Mouse (Mus musculus) MEL (cell line): ENCODE data around the gene Gm1043.

Experiments used
- CHD2 ChIP-seq: IDR thresholded peaks from 2 replicates; pipeline ENCODE4 v1.6.1; 2011; ENCODE audit warnings: low read length, improper control_type of control experiment
- CTCF ChIP-seq, 3 experiments: IDR thresholded peaks in 2 of 3; conservative IDR thresholded peaks in 1 of 3; 2 replicates each; pipeline ENCODE4 v1.5.1; 2011 to 2012; ENCODE audit warnings: low read length in 3 of 3, low read depth in 2 of 3, mild to moderate bottlenecking in 2 of 3, improper control_type of control experiment in 1 of 3, inconsistent platforms in 1 of 3, mixed read lengths in 1 of 3, moderate library complexity in 1 of 3; ENCODE audit not compliant: control insufficient read depth in 1 of 3, insufficient read depth in 1 of 3, poor library complexity in 1 of 3, severe bottlenecking in 1 of 3
- GATA1 ChIP-seq: IDR thresholded peaks from 2 replicates; pipeline ENCODE4 v1.6.1; 2011; ENCODE audit warnings: low read depth, low read length, improper control_type of control experiment
- KAT2A ChIP-seq: conservative IDR thresholded peaks from 2 replicates; pipeline ENCODE4 v1.6.1; 2012; ENCODE audit warnings: low read depth, low read length, improper control_type of control experiment, inconsistent platforms
- MAFK ChIP-seq: IDR thresholded peaks from 2 replicates; pipeline ENCODE4 v1.6.1; 2011; ENCODE audit warnings: low read depth, mild to moderate bottlenecking, low read length, improper control_type of control experiment, borderline replicate concordance
- MAZ ChIP-seq: IDR thresholded peaks from 2 replicates; pipeline ENCODE4 v1.6.1; 2012; ENCODE audit warnings: low read depth, mild to moderate bottlenecking, inconsistent platforms, low read length, improper control_type of control experiment
- NRF1 ChIP-seq: IDR thresholded peaks from 2 replicates; pipeline ENCODE4 v1.6.1; 2014; ENCODE audit warnings: low read depth, mild to moderate bottlenecking, inconsistent platforms, low read length, improper control_type of control experiment, moderate library complexity; ENCODE audit not compliant: poor library complexity, insufficient read depth, severe bottlenecking
- POLR2A ChIP-seq, 2 experiments: IDR thresholded peaks; 2 replicates each; pipeline ENCODE4 v1.6.1; 2011 to 2012; ENCODE audit warnings: low read length in 2 of 2, mild to moderate bottlenecking in 2 of 2, control low read depth in 1 of 2, improper control_type of control experiment in 1 of 2, low read depth in 1 of 2, moderate library complexity in 1 of 2; ENCODE audit not compliant: control insufficient read depth in 1 of 2, insufficient read depth in 1 of 2, poor library complexity in 1 of 2
- POLR2AphosphoS2 ChIP-seq: IDR thresholded peaks from 2 replicates; pipeline ENCODE4 v1.6.1; 2011; ENCODE audit warnings: low read length, improper control_type of control experiment
- RAD21 ChIP-seq: IDR thresholded peaks from 2 replicates; pipeline ENCODE4 v1.6.1; 2011; ENCODE audit warnings: mild to moderate bottlenecking, low read depth, low read length, improper control_type of control experiment
- RCOR1 ChIP-seq: IDR thresholded peaks from 2 replicates; pipeline ENCODE4 v1.6.1; 2012; ENCODE audit warnings: low read depth, mild to moderate bottlenecking, inconsistent platforms, low read length, improper control_type of control experiment
- SIN3A ChIP-seq: IDR thresholded peaks from 2 replicates; pipeline ENCODE4 v1.6.1; 2012; ENCODE audit warnings: low read length, improper control_type of control experiment, inconsistent platforms
- TCF12 ChIP-seq: IDR thresholded peaks from 2 replicates; pipeline ENCODE4 v1.6.1; 2014; ENCODE audit warnings: low read depth, mild to moderate bottlenecking, inconsistent platforms, low read length, improper control_type of control experiment, moderate library complexity
- USF1 ChIP-seq: IDR thresholded peaks from 2 replicates; pipeline ENCODE4 v1.6.1; 2014; ENCODE audit warnings: low read depth, mild to moderate bottlenecking, inconsistent platforms, low read length, improper control_type of control experiment, moderate library complexity

DNA sequence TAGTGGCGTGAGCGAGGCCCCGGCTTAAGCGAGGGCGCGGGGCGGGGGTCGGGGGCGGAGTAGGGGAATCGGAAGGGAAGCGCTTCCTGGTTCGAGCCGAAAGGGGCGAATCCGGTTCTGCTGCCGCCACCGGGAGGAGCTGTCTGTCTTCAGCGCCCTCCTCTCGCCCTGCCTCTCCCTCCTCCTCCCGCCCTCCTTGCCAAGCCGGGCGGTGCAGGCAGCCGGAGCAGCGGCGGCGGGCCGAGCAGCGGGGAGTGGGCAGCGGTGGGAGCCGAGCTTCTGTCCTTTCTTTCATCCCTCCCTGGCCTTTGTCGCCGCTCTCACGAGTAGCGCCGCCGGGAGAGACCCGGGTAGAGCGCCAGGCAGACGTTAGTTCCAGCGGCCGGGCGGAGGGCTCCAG, 160.5 kb downstream of the Gm1043 start:
- TF ChIP-seq MAFK (no peak), POLR2A (IDR thresholded peaks at IDR 0.05; ENCODE audit: control insufficient read depth in 1 of 2, insufficient read depth in 1 of 2, low read depth in 1 of 2, low read length in 2 of 2, poor library complexity in 1 of 2) (no peak), TCF12 (no peak), CHD2 (no peak), MAZ (no peak), CTCF (IDR thresholded peaks at IDR 0.05 in 2 of 3, conservative IDR thresholded peaks at IDR 0.05 in 1 of 3; ENCODE audit: control insufficient read depth in 1 of 3, insufficient read depth in 1 of 3, low read depth in 2 of 3, low read length in 3 of 3, poor library complexity in 1 of 3, severe bottlenecking in 1 of 3) (no peak), USF1 (no peak), RCOR1 (no peak), NRF1 (no peak), SIN3A (no peak), GATA1 (no peak), KAT2A (no peak), RAD21 (no peak), POLR2AphosphoS2 (no peak)
